Mouse (Mus musculus) left cerebral cortex, adult 9 months (tissue): ENCODE results near the gene Lix1.
A peak's percentile ranks its signal among the peaks of the same experiment; 100 is the strongest.

ENCODE experiments used
- DNase-seq, 2 experiments: peaks; one replicate each; pipeline ENCODE4 v3.0.0; 2022; ENCODE audit warnings: low spot score in 2 of 2

Gene Lix1

DNA sequence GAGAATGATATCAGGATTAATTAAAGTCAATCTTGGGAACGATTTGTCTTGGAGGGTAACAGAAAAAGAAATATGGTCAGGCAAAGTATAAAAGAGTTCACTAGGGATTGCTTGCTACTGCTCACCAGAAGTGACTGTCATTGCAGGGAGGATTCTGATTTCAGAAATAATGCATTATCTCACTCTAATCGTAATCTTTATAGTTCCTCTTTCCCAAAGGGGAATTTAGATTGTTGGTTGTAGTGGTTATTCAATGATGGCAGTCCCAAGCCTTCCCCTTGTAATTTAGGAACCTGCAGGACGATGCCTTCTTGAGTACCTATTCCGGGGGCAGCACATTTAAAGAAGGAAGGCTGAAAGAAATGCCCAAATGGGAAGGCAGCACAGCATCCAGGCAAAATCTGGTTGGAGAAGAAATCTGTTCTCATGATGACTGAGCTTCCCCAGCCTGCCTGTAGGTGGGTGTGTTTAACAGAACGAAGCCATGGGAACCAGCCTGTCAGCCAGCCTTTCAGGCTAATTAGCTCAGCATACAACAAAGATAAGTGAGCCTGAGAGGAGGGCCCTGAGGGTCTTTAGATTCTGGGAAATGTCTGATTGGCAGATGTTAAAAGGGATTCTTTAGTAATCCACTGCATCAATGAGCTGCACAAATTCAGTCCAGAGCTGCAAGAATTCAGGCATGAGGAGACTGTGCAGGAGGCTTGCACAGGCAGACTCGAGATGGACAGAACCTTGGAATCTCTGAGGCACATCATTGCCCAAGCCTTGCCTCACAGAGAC is at the start of gene Lix1:
Gene Lix1, plus strand, starts transcription at position 451 of the 783 bp plus-strand sequence.
- peak; percentile 64 to 84 for DNase-seq

DNA sequence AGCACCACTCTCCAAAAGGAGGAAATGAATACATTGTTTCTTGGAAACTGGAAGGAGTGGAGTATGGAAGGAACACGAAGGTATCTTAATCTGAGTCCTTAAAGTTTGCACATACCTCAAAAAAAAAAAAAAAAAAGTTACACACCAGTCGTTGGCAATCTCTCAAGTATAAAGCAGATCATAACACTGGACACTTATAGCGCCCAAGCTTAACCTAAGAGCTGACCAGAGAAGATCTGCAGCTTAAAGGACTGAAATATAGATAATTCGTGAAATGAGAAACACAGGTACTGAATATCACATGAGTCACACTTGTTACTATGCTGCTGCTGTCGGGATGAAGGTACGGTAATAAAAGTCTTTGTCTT is 28.9 kb upstream of the Lix1 start:
- DNase-seq, result no peak

DNA sequence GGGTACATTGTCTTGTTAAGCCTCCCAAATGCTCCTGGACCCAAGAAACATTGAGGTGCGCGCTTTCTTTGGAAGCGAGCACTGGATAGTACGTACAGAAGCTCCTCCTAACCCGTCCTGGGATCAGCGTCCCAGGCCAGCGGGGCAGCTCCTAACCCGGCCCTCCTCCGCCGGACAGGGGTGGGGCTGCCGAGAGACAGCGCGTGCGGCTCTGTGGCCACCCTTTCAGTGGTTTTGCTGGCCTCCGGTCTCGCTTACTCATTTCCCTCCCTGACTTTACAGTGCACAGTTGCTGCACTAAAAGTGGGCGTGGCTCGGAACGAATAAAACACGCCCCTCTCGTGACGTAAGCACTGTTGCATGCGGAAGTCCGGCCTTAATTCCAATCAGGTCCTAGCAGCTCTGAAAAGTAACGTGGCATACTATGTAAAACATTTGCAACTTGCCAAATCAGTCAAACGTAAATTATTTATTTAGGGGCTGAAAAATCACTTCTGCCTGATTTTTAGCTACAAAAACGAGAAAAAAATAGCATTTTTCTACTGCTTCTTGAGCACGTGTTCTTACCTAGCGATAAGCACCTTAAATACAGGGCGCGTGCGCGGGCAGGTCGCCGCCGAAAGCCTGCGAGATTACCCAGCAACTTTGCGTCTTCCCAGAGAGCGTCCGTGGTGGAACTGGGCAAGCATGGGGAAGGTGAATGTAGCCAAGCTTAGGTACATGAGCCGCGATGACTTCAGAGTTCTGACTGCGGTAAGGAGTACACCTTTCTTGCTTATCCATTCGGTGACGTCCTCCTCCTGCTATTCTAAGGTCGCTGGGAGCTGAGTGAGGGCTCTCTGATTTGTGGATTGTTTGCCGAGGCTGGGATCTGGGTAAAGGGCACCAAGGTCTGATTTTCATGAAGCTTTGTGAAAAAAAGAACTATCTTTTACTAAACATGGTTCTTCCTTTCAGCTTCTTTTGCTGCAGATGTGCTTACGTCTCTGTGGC is 28.3 kb upstream of the Lix1 start, which contains the start of gene Riok2:
Gene Riok2, plus strand, starts transcription at position 392 of the 993 bp plus-strand sequence.
- peak; percentile 81 to 96 for DNase-seq

DNA sequence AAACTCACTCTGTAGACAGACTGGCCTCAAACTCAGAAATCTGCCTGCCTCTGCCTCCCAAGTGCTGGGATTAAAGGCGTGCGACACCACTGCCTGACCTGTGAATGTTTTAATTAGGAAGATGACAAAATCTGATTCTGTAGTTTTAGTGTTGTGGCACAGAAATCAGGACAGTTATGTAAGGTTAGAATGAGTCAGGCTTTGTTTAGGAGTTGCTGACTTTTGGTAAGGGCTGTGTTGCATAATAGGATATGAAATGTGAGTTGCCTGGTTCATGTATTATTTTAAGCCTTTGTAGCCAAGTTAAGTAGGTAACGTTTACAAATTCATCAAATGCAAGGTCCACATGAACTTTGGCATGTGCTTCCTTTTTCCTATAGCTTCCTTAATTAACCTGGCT is 26.9 kb upstream of the Lix1 start:
- DNase-seq, result no peak

DNA sequence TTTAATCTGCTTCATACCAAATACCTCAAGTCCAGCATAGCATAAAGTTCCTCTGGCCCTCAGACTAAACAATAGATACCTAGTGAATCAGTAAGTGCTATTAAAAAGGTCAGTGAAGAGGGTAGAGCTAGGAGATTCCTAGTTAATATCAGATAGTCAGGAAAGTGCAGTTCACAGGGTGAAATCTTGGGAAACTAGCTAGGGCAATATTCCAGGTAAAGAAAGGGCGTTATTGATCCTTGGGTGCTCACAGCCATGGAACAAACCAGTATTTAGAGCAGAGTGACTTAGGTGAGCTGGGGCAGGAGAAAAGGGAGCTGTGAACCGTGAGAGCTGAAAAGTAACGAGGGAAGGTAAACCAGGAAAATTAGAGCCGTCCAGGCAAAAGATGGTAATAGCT is 18.8 kb upstream of the Lix1 start:
- no peak for DNase-seq

DNA sequence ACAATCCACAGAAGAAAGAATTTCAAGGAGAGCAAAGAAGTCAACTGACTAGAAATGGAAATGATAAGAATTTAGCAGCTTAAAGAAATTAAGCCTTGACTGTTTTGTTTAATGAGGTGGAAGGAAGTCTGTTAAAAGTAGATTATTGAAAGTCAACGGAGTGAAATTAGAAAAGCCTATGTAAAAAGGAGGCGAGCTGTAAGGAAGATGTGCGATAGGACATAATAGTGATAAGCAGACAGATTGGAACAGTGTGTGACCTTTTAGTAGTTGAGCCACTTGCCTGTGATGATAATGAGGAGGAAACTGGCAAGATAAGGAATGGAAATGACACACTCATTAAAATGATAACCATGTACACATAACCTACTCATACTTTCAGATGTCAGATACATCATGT is 18.0 kb upstream of the Lix1 start:
- DNase-seq, result no peak

DNA sequence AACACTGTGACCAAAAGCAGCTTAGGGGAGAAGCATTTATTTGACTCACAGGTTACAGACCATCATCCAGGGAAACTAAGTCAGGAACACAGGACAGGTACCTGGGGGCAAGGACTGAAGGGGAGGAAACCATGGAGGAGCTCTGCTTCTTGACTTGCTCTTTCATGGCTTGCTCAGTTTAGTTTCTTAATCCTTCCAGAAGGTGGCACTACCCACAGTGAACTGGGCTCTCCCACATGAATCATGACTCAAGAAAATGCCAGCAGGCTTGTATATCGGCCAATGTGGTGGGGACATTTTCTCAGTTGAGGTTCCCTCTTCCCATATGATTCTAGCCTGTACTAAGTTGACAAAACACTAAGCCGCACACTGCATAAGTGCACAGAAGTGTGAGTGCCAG is 16.4 kb upstream of the Lix1 start:
- no peak for DNase-seq

DNA sequence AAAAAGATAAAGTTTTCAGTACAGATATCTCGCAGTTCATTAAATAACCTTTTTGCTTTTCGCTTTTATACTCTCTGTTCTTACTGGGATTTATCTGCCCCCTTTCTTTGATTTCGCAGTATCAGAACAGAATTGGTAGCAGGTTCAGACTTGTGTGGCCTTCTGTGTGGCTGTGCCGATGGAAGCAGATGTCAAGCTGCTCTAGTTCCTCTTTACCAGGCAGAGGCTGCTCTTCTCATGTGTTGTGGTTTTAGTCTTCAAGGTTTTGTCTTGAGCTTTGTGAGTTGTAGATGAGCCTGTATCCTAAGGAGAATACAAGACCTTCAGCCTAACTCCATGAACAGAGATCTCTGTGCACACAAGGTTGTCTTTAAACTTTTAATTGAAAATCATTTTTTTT is 10.6 kb upstream of the Lix1 start:
- DNase-seq, result no peak

DNA sequence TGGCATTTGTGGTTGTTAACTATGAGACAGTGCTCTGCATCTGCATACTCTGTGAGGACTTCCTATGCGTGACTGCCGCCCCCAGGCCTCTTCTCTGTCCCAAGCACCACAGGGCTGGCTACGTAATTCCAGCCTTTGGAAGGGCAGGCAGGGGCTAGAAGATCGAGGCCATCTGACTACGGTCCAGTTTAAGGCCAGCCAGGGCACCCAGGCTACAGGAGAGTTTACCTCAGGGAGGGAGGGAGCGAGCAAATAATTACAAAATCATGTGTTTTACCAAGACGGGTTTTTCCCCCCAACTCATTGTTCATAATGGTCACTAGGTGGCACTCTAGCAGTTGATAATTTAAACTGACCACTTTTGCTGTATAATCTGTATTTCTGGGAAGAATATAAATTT is 9.6 kb upstream of the Lix1 start:
- no peak for DNase-seq

DNA sequence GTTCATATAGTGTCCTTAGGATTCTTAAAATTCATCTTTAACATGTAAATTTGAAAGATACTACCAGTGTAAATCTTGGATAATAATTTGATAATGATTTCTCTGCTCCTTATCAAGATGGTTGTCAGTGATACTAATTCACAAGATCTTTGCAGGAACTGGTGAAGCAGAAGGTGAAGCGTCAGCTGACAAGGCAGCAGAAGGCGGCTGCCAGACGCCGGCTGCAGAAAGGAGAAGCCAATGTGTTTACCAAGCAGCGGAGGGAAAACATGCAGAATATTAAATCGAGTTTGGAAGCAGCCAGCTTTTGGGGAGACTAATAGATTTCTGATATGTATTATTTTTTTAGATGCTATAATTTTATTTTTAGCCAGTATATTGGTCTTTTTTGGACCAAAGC is 9.2 kb upstream of the Lix1 start:
- no peak for DNase-seq

DNA sequence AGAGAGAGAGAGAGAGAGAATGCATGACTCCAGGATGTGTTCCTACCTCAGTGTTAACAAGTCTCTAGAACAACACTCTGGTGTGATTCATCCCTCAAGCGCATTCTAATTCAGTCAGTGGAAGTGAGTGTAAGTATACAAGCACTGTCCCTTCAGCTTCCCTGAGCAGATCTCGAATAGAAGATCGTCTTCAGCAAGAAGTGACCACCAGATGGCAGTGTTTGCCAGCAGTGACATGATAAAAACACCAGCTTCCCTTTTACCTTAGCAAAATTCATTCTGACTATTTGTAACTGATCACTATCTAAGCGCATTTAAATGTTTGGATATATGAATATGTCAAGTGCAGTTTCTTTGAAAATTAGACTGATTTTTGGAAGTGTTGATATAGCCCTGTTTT is 8.1 kb upstream of the Lix1 start:
- peak; percentile 58 to 92 for DNase-seq

DNA sequence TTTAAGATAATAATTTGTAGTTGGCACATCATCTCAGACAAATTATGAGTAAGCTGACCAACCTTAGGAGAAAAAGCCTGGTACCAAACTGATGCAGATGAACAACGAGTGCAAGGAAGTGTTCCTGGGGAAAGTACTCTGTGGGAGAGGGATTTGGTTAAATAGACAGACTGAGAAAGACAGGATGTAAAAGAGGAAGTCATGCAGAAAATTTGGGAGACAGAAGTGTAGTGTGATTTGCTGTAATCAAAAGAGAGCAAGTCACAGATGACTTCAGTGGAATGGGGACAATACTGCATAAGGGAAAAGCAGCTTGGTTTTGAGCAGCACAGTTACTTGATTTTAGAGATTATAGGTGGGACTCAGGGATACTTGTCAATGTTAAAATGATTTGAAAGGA is 5.6 kb upstream of the Lix1 start:
- no peak for DNase-seq

DNA sequence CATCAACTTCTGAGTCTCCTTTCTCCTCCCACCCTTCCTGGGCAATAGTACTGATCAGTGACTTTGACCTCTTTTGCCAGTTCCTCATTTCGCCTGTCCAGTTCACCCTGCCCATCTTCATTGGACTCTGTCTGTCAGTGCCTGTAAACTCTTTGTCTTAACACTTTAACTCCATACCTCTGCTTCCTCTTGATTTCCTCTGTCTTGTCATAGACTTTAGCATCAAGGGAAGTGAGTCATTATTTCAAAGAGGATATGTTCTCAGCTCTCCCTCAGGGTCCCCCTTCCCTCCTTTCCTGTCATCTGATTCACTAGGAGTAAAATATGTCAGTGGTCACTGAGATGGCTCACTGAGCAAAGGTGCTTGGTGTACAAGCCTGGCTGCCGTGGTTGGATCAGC is 3.8 kb upstream of the Lix1 start:
- no peak for DNase-seq

DNA sequence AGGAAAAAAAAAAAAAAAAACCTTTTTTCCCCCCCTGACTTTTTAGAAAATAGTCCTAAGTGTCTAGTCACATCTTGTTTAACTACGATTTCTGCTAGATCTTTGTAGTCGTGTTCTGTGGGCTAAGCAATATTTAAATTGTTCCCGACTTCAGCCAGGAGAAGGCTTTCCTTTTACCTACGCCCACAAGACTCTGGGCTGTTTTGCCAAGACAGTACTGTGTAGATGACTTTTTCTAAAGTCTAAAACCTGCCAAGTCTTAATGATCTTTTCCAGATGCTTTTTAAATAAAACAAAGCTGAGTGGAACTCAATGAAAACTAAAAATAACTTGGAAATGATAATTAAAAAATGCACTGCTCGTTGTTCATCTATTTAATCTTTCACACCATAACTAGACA is 566 bp downstream of the Lix1 start:
- DNase-seq, result peak in 1 of 2 experiments; percentile 20

DNA sequence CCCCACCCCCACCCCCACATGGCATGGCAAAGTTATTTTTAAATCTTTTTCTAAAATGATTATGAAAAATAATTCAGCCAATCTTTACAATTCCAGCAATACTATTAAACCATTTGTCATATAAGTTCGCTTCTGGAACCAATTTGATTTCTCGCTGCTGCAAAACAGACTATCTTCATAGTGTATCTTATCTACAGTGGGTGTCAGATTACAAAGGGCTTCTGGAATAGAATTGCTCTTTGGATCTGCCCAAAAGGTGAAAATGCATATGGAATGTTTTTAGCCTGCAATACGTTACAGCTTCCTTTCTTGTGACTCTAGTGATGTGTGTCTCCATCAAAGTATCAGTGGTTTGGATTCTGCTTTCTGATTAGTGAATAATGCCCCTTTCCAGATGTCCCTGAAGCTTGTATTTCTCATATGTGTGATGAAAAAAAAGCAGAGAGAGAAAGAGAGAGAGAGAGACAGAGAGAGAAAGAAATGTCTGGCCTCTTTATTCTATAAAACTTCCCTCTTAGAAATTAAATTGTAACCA is 1.2 kb downstream of the Lix1 start:
- no peak for DNase-seq

DNA sequence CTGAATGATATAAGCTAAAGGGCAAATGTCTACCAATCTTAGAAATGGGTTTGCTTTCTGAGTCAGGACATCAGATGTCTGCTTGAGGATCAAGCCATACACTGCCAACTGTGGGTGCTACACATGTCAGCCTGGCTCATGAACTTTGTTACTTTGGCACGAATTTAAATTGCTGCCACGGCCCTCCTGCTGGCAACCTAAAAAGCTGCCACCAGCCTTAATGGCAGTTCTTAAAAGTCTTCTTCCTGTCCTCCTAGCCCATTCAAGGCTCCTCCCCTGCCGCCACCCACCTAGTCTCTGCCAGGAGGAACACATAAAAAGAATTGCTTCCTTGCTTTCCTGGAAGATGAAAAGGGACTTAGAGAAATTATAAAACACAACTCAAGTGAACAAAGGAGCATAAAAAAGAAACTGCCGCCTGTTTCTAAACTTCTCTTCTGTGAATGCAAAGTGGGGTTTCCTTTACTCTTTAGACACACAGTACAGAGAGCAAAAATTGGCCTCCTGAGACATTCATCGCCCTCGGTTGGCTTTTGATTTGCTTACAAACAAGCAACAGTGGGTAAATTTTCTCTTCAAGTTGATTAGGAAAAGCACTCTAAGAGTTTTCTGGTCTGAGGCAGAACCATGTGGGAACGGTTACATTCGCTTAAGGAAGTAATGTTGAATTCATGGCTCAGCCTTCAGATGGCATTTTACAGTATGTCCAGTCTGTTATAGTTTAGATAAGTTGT is 2.5 kb downstream of the Lix1 start:
- peak in 1 of 2 experiments; percentile 19 for DNase-seq

DNA sequence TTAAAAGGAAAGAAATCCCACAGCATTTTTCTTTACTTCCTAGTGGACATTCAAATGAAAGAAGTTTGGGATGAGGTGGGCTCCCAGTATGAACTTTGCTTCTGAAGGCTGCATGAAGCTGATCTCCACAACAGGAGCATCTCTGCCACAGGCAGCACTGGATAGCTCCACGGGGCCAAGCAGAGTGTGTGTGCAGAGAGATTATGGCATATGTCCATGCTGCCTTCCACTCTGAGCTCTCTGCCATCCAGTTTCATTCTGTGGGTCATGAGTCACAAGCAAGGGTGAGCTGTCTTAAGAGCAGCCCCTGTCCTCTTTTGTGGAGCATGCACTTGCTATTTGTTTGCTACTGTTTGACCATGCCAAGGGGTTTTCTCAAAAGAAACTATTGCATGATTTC is 3.1 kb downstream of the Lix1 start:
- DNase-seq, result no peak

DNA sequence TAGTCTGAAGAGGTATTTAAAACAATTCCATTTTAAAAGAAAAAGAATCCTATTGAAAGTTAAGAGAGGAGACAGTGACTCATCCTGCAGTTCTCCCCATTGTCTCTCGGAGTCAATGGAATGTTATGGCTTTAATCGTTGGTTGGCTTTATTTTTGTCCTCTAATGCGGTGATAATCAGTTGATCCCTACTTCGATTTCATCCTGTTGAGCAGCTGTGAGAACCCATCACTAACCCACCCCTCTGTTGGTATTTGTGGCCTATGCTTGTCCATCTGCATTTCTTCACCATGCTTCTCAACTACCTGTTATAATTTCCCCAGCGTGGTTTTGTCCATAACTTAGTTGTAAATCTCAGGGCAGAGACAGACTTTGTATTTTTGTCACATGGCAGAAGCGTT is 5.7 kb downstream of the Lix1 start:
- DNase-seq, result no peak

DNA sequence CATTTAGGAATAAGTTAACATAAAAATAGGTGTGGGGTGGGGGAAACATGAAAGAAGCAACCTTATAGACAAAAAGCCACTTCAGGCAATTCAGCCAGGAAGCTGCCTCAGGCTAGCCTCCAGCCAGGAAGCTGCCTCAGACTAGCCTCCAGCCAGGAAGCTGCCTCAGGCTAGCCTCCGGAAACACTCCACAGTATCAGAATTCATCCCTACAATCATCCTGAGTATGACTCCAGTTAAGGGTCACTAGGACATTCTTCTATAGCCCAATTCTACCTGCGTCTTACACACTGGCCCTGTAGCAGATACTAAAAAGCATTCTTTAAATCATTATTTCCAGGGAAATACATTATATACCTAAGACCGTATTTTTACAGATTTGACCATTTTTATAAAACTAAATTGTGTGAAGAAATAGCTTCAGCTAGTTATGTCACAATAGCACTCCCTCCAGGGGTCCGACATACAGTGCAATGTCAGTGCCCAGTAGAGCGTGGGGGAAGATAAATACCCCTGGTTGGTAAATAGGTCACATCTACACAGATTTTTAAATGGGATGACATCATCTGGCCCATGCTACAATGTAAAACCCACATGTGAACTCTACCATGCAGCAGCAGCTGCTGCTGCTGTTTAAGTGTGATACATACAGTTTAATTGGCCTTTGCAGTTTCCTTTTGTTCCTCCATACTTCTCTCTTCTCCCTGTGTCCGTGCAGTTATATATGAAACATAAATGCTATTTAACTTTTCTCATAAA is 6.4 kb downstream of the Lix1 start:
- no peak for DNase-seq

DNA sequence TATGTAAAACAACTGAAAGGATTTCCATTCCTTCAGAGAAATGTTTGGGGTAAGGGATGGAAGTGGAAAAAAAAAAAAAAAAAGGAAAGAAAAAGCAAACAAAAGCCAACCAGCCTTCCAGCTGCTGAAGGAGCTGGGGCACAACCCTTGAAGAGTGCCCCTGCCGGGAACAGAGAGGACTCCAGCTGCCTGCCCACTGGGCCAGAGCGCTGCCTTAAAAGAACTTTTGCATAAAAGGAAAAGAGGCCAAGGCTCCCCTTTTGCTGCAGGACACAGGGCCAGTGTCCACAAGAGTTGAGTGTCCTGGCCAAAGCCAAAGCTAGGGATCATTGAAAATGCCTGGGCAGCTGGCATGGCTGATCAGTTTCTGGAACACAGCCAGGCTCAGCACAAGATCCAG is 7.1 kb downstream of the Lix1 start:
- peak in 1 of 2 experiments; percentile 27 for DNase-seq

DNA sequence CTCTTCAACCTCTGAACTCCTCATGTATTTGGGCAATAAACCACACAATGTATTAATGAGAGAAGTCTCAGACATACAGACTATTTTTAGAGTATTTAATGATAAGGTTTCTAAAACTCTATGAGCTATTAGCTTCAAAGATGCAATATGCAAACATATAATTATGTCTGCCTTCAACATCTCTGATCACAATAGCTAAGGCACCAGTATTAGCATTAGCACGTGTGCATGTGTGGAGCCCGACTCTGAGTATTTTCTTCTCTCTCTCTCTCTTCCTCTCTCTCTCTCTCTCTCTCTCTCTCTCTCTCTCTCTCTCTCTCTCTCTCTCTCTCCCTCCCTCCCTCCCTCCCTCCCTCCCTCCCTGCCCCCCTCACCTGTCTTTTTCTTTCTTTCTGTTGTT is 9.0 kb downstream of the Lix1 start:
- DNase-seq, result no peak
